Mouse (Mus musculus) gastrocnemius, adult 2 months (tissue): ENCODE data around the gene Cilp. TPM values are rescaled to one million over a fixed set of nuclear protein-coding genes. Genes with fewer than 3 reads are reported as not detected.
"Not testable (repeated sequence)": the region's sequence is repeated elsewhere in the genome, so short reads cannot be mapped to it uniquely, and the experiment has no call there.

ENCODE experiments used
- DNase-seq: peaks from one replicate; pipeline ENCODE4 v3.0.0; 2022
- H3K27ac ChIP-seq: fragments of 200-600 bp; 2 replicates; pipeline ENCODE4 v1.8.1; 2022; ENCODE audit warnings: mild to moderate bottlenecking
- H3K4me3 ChIP-seq: fragments of 200-600 bp; 2 replicates; pipeline ENCODE4 v1.8.1; 2022; ENCODE audit warnings: mild to moderate bottlenecking, moderate library complexity
- CTCF ChIP-seq: fragments of 200-600 bp; IDR thresholded peaks from 2 replicates; pipeline ENCODE4 v1.8.1; 2022; ENCODE audit warnings: antibody characterized with exemption, mild to moderate bottlenecking, moderate library complexity
- intact Hi-C: fragments of 180-260 bp; cut with DNase I; formaldehyde crosslinking; loops from one replicate; pipeline ENCODE4 v1.15.1; 2025
- long read RNA-seq, 2 experiments: library from polyadenylated mRNA; stranded (forward); transcript quantifications; one replicate each; pipeline ENCODE4 v2.0.0; 2021
- total RNA-seq, 2 experiments: library from RNA; stranded (reverse); gene quantifications; 2 replicates each; pipeline ENCODE4 v1.2.3; 2021

Cilp gene
- 10 to 100 TPM; 13.0 to 35.4 TPM for total RNA-seq
- long read RNA-seq, experiment 1, full-length matches to known transcripts: 17 of 34 reads
- long read RNA-seq, experiment 1, partial matches to known transcripts: 10 of 34 reads
- long read RNA-seq, experiment 1, other reads (novel, unspliced or antisense): 7 of 34 reads
- long read RNA-seq, experiment 2, full-length matches to known transcripts: 4 of 10 reads
- long read RNA-seq, experiment 2, partial matches to known transcripts: 6 of 10 reads
- long read RNA-seq, experiment 2, other reads (novel, unspliced or antisense): 0 of 10 reads

- Histone ChIP-seq H3K27ac (peak within 1 kb of the TSS; percentile 64), H3K4me3 (peak within 1 kb of the TSS; percentile 55)
- TF ChIP-seq CTCF: no peak
- intact Hi-C loops: no loop called here
- DNase-seq: peak; percentile 76
These were observed at the start of gene Cilp for GRCm38 (mm10) chr9:65264959-65265358. Gene Cilp (plus strand): TSS chr9:65265180.

- peak overlapping the region; percentile 99 for H3K27ac ChIP-seq
- intact Hi-C loops: no loop called here
- H3K4me3 ChIP-seq: peak overlapping the region; percentile 91
- TF ChIP-seq CTCF: no peak
- no peak for DNase-seq
These were observed 49.4 kb upstream of the Cilp start for GRCm38 (mm10) chr9:65215494-65216126.

GRCm38 (mm10) chr9:65216972-65217371, 48.0 kb upstream of the Cilp start:
- intact Hi-C loops: no loop called here
- TF ChIP-seq CTCF: no peak
- no peak for DNase-seq
- Histone ChIP-seq H3K27ac (peak overlapping the region; percentile 88), H3K4me3 (peak overlapping the region; percentile 20; the same call in 1 of the 2 replicates)

GRCm38 (mm10) chr9:65217661-65218060, 47.3 kb upstream of the Cilp start:
- TF ChIP-seq CTCF: no peak
- peak overlapping the region; percentile 88 for H3K27ac ChIP-seq
- DNase-seq: peak; percentile 73
- intact Hi-C loops: no loop called here
- peak overlapping the region; percentile 40 for H3K4me3 ChIP-seq

GRCm38 (mm10) chr9:65218916-65219315, 46.1 kb upstream of the Cilp start:
- intact Hi-C loops: no loop called here
- no peak for DNase-seq
- peak overlapping the region; percentile 40; the same call in 1 of the 2 replicates for H3K4me3 ChIP-seq
- TF ChIP-seq CTCF: no peak
- H3K27ac ChIP-seq: peak overlapping the region; percentile 88

- intact Hi-C loops: loop anchor here (10.0 kb wide), 1 partner anchor 214 kb away; the partner anchor contains the start of gene Mtfmt
- not testable (repeated sequence) for H3K27ac ChIP-seq, H3K4me3 ChIP-seq, DNase-seq
These were observed 44.6 kb upstream of the Cilp start for GRCm38 (mm10) chr9:65220398-65220797.

GRCm38 (mm10) chr9:65223927-65224326, 41.1 kb upstream of the Cilp start:
- Histone ChIP-seq H3K27ac (no peak overlapping the region), H3K4me3 (no peak overlapping the region)
- intact Hi-C loops: loop anchor here (10.0 kb wide), 1 partner anchor 211 kb away; the partner anchor contains the start of gene Mtfmt
- no peak for DNase-seq
- TF ChIP-seq CTCF: no peak

GRCm38 (mm10) chr9:65225795-65226194, 39.2 kb upstream of the Cilp start:
- Histone ChIP-seq H3K4me3 (no peak overlapping the region), H3K27ac (no peak overlapping the region)
- peak; percentile 48 for DNase-seq
- TF ChIP-seq CTCF: peak; percentile 77
- intact Hi-C loops: loop anchor here (1.0 to 10.0 kb wide), 2 partner anchors 58 to 209 kb away; partner anchors contain the start of gene Mtfmt

GRCm38 (mm10) chr9:65230250-65230649, 34.7 kb upstream of the Cilp start:
- TF ChIP-seq CTCF: peak; percentile 14; the same call in 1 of the 2 replicates
- H3K27ac ChIP-seq: no peak overlapping the region
- intact Hi-C loops: no loop called here
- no peak for DNase-seq
- H3K4me3 ChIP-seq: no peak overlapping the region

GRCm38 (mm10) chr9:65231284-65231683, 33.7 kb upstream of the Cilp start:
- H3K4me3 ChIP-seq: no peak overlapping the region

GRCm38 (mm10) chr9:65233243-65233985, 31.6 kb upstream of the Cilp start:
- DNase-seq: no peak
- TF ChIP-seq CTCF: no peak
- no peak overlapping the region for H3K4me3 ChIP-seq
- no peak overlapping the region for H3K27ac ChIP-seq
- intact Hi-C loops: no loop called here

More at GRCm38 (mm10) chr9:65231284-65231683, 33.7 kb upstream of the Cilp start:
- no peak for TF ChIP-seq CTCF
- no peak overlapping the region for H3K27ac ChIP-seq
- intact Hi-C loops: no loop called here
- DNase-seq: peak; percentile 46

- no peak for DNase-seq
- no peak overlapping the region for H3K27ac ChIP-seq
- TF ChIP-seq CTCF: no peak
These were observed 30.2 kb upstream of the Cilp start for GRCm38 (mm10) chr9:65234734-65235133.

GRCm38 (mm10) chr9:65235601-65236000, 29.4 kb upstream of the Cilp start:
- no peak overlapping the region for H3K27ac ChIP-seq
- H3K4me3 ChIP-seq: no peak overlapping the region
- TF ChIP-seq CTCF: no peak
- no peak for DNase-seq
- intact Hi-C loops: no loop called here

More at GRCm38 (mm10) chr9:65234734-65235133, 30.2 kb upstream of the Cilp start:
- intact Hi-C loops: no loop called here
- no peak overlapping the region for H3K4me3 ChIP-seq
